Mouse (Mus musculus): Measurements from ENCODE around the gene Hdac10.

- TF ChIP-seq POLR2A (IDR thresholded peaks at IDR 0.05; ENCODE audit: insufficient read length, low read depth) = no peak
- no peak for TF ChIP-seq MAX (IDR thresholded peaks at IDR 0.05; ENCODE audit: low read depth)
- no peak for TF ChIP-seq TCF12 (IDR thresholded peaks at IDR 0.05; ENCODE audit: insufficient read depth, poor library complexity, severe bottlenecking)
- TF ChIP-seq POLR2AphosphoS2 (IDR thresholded peaks at IDR 0.05; ENCODE audit: insufficient read length, low read depth) = no peak
- TF ChIP-seq MYOG (IDR thresholded peaks at IDR 0.05; ENCODE audit: control insufficient read depth in 1 of 3, insufficient read depth in 1 of 3, insufficient read length in 2 of 3, low read depth in 2 of 3) = no peak
- TF ChIP-seq CEBPB (IDR thresholded peaks at IDR 0.05; ENCODE audit: insufficient read depth, poor library complexity, severe bottlenecking) = no peak
- no peak for TF ChIP-seq E2F4 (IDR thresholded peaks at IDR 0.05; ENCODE audit: insufficient read depth)
- TF ChIP-seq MYOD1 (IDR thresholded peaks at IDR 0.05; ENCODE audit: control insufficient read depth in 1 of 3, insufficient read length in 2 of 3, low read depth in 2 of 3) = peak in 1 of 3 experiments; percentile 15
- no peak for TF ChIP-seq USF1 (IDR thresholded peaks at IDR 0.05; ENCODE audit: low read depth)
- no peak for TF ChIP-seq TCF3 (IDR thresholded peaks at IDR 0.05; ENCODE audit: insufficient read length, low read depth)
- no peak for TF ChIP-seq SRF (IDR thresholded peaks at IDR 0.05; ENCODE audit: control insufficient read depth, insufficient read length, low read depth)
These were observed 44.8 kb upstream of the Hdac10 start for GRCm38 (mm10) chr15:89173024-89173905.
